Mouse (Mus musculus) regulatory T cell (primary cell): ENCODE data around the gene Sik3.

Source experiments
- in situ Hi-C: fragments of 300-600 bp; cut with MboI, MseI; formaldehyde crosslinking; loops from one replicate; pipeline ENCODE4 v1.15.1; 2025; ENCODE audit warnings: high pct_unique_total_duplicates

Sik3 gene

GRCm38 (mm10) chr9:46012091-46013008 is at the start of gene Sik3, which contains the start of gene Pafah1b2:
Gene Sik3 (plus strand): TSS chr9:46012820.
Gene Pafah1b2 (minus strand): TSS chr9:46012690.
- in situ Hi-C loops, result no loop called here

DNA sequence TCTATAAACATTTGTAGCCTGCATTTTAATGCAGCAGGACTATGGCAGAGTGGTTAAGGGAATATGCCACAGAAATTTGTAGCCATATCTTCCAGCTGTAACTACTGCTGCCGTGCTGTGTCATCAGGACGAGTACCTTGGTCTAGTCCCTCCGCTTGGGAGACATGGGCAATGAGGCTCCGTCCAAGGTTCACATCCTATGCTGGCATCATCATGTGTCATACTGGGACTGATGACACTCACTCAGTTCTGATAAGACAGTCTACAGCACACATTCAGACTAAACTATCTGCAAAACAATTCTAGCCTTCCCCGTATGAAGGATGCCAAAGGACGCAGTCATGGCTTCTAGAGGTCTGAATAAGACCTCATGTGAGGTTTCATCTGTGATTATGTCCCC is 49.0 kb upstream of the Sik3 start:
- in situ Hi-C loops, result no loop called here

DNA sequence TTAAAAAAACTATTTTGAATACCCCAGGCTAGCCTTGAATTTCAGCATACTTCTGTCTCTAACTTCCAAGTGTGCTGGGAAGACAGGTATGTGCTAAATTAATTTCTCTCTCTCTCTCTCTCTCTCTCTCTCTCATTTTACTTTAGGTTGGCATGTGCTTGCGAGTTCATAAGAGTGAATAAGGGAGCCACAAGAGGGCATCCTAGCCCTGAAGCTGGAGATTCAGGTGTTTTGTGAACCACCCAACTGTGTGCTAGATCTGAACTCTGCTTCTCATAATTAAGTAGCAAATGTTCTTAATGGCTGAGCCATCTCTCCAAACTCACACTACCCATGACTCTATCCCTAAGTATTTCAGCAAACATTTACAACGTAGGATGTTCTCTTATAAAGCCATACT is 35.7 kb upstream of the Sik3 start:
- in situ Hi-C loops, result no loop called here

DNA sequence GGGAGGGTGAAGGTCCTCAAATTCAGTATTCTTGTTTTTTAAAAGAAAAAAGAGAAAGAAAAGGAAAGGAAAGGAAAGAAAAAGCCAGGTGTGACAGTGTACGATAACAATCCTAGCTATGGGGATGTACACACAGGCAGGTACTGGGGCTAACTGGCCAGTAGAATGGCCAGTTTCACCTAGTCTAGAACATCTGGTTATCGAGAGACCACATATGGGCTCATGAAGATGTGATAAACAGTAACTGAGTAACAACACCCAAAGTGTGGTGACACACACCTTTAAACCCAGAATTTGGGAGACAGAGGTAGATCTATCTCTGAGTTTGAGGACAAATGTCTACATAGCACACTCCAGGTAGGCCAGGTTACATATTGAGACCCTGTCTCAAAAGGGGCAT is 32.8 kb upstream of the Sik3 start:
- in situ Hi-C loops, result no loop called here

DNA sequence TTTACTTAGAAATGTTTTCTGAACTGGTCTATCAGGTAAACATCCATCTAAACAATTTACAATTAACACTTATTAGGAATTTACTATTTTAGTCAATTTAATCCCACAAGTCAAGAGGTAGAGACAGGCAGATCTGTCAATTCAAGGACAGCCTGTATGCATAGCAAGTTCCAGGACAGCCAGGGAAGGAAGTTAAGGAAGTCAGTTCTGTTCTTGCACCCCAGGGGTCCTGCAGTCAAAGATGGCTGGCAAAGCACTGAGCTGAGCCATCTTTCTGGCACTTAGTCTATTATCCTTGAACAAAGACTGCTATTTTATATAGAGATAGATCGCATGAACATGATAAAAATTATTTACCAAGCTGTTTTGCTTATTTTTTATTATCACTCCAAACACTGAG is 32.0 kb upstream of the Sik3 start:
- in situ Hi-C loops, result no loop called here

- in situ Hi-C loops, result no loop called here
Measured at GRCm38 (mm10) chr9:45981331-45981730, 31.3 kb upstream of the Sik3 start.

DNA sequence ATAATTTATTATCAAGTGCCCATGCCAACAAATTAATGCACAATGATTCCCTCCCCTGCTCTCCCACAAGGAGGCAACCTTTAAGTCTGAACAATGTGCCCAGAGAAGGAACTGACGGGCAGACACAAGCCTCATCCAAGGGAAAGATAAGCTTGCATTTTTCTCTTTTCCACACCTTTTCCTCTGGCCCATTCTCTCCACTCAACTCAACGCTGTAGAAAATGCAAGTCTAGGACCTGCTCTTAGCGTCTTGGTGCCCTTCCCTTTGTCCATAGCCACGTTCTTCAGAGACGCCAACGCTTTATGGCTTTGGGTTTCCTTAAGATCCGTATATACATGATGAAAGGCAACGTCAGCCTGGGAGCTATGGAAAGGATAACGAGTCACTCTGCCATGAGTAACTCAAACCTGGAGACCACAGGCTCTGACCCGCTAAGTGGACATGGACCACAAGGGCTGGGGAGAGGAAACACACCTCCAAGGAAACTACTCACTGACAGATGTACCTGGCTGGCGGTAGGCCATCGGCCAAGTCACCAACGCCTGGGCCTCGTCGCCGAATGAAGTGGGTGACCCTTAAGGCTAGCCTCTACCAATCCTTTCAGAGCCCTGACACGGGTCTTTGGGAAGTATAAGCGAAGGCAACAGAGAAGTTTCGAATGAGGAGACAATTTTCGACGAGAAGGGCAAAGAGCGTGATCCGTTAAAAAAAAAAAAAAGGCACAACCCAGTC is 28.8 kb upstream of the Sik3 start:
- in situ Hi-C loops, result no loop called here

DNA sequence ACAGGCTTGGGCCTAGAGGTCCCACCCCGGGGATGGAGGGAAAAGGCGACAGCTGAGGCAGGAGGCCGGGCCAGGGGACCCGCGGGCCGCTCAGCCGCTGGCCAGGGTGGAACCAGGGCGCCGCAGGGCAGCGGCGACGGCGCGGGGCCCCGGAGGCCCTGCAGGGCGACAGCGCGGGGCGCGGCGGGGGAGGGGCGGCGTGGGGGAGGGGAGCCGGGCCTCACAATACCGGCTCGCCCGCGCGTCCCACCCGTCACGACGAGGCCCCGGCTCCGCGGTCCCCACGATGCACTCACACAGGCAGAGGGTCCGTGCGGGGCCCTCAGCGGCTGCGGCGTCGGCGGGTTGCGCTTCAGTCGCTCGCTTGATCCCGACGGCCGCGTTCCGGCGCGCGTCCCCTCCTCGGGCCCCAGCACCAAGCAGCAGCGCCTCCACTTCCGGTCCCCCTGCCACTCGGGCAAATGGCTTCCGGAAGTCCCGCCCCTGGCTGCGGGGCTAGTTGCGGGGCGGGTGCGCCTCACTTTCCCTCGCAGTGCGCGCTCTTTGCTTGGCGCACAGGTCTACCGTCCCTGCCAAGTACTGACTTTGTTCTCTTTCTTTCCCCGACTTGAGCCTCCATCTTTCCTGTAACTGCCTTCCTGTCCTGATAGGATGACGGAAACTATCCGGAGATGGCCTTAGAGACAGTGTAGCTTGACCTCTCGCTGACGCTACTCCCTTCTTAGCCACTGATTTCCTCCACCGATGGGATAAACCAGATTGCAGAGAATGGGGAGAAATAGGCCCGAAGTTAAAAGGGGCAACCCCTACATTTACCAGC is 28.0 kb upstream of the Sik3 start:
- in situ Hi-C loops, result no loop called here

DNA sequence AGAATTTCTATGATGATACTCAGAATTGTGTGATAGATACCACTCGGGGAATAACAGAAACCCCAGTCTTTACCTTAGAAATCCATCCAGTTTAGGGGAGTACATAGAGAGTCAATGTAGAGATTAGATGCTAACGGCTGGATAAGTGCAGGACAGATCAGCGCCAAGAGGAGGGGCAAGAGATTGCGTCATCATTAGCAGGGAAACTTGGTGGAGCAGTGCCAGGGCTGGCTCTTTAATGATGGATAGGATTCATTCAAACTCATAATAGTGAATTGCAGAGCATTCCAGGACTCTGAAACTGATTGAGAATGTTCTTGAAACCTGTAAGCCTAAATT is 27.4 kb upstream of the Sik3 start:
- in situ Hi-C loops, result no loop called here

DNA sequence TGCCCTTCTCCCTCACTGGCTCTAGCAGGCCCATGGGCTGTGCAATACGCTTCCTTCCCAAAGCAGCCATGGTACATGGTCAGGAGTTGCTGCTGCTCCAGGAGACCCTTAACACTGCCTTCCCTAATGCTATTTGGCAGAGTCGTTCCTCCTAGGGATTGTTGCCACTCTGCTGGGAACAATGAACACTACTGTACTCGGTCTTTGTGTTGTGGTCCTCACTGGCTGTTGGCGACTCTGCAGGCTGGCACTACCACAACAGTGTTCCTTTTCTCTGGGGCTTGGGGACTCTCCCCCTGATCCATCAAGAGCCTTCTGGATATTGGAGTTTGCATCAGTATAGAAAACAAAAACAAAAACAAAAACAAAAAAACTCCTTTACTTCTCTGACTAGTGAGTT is 13.6 kb upstream of the Sik3 start:
- in situ Hi-C loops, result loop anchor here (5.0 kb wide), 1 partner anchor 198 kb away; no protein-coding TSS in a partner anchor

DNA sequence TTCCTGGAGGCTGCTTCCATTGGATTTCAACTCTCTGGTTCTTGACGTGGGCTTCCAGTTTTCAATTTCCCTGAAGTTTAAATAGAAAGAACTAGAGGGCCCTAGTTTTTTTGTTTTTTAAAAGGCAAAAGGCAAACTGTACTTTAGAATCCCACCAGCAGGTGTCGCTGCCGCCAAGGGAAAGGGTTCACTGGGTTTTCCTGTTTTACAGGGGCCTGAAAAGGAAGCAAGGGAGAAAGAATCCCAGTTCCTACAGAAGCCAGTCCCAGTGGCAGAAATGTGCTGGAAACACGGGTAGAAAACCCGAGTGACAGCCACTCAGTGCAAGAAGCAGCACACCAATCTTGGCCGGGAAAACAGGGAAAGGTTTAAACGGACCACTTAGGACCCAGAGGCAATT is 8.9 kb upstream of the Sik3 start:
- in situ Hi-C loops, result no loop called here

DNA sequence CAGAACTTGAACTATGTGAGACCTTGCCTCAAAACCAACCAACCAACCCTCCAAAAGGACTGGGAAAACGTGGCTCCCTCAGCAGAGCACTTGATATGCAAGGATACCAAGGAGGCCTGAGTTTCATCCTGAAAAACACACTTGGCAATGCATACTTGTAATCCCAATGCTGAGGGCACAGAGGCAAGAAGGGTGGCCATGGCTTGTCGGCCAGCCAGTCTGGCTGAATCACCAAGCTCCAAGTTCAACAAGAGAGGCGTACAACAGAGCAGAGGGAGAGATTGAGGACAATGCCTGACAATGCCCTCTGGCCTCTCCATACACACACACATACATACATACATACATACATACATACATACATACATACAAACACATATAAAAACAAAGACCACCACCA is 8.1 kb upstream of the Sik3 start:
- in situ Hi-C loops, result no loop called here

GRCm38 (mm10) chr9:46006224-46006623 is 6.4 kb upstream of the Sik3 start:
- in situ Hi-C loops, result no loop called here

DNA sequence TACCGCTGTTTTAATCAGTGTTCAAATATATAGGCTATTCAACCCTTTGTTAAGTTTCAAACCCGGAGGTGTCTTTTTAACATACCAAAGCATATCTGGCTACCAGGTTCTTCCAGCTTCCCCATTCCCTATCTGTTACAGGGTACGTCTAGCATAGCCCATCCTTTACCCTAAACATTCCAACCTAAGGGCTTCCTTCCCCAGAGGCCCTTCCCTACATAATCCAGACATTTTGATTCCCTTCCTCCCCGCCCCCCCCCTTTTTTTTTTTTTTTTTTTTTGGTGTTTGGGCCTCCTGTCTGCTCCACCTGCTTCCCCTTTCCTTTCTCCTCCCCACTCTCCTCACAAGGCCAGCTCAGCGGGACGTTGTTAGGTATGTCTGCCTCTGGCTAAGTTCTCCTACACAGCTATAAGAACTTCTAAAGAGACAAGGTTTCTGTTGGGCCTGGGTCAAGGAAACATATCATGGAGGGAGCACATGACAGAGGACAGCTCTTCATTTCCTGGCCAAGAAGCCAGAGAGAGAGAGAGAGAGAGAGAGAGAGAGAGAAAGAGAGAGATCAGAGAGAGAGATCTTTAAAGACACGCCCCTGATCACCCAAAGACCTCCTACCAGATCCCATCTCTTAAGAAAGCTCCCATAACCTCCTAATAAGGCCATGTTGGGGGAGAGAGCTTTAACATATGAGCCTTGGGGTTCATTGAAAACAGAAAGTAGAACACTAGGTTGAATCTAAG is 3.5 kb upstream of the Sik3 start:
- in situ Hi-C loops, result no loop called here

GRCm38 (mm10) chr9:46009669-46009983 is 3.0 kb upstream of the Sik3 start:
- in situ Hi-C loops, result no loop called here

- in situ Hi-C loops, result no loop called here
Measured at GRCm38 (mm10) chr9:46011094-46011970, 1.3 kb upstream of the Sik3 start.

DNA sequence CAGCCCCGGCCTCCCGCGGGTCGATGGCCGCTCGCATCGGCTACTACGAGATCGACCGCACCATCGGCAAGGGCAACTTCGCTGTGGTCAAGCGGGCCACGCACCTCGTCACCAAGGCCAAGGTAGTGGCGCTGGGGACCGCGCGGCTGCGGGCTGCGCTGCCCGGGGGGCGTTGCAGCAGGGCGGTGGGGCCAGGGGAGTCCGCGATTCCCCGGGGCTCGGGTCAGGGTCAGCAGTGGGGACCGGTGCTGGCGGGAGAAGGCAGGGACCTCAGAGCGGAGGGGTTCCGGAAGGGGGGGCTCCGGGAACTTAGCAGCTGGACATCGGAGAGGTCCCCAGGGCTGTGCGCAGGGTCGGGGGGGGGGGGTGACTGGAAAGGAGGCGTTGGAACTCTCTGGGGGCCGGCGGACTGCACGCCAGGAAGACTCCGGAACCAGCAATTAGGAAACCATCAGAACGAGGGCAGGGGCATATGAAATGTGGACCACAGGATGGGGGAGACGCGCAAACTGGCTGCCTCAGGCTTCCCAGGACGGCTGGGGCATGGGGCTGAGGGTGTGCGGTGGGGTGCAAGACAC is 478 bp downstream of the Sik3 start:
- in situ Hi-C loops, result no loop called here

DNA sequence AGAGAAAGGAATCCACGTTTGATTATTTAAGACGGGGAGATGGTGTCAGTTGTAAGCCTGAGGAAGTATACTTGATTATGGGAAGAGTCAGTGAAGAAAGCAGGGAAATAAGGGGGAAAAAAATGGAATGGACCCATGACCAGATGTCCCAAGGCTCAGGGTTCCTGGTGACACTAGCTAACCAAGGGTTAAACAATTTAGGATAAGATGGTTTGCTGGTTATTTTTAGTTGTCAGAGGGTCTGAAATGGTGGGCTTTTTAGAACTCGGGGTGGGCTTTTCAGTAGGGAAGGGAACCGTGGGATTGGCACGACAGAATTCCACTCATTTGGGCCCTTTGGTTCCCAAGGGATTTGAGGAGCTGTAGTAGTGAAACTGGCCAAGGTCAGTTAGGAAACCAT is 996 bp downstream of the Sik3 start:
- in situ Hi-C loops, result no loop called here

DNA sequence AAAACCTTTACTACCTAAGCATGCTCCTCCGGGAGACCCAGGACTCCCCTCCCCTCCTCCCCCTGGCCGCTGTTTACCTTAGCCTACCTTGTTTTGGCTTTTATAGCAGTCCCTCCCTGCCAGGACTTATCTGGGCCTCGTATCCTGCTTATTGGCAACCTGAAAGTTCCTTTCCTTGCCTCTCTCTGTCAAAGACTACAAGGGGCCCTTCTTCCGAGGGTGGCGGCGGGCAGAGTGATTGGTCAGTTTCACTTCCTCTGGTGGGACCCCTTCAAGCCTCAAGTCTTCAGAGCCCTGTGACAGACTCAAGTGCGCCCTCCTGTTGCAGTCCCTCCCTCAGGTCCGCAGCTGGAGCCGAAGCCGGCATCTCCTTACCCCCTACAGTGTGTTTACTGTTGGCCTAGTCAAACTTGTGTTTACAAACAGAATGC is 1.6 kb downstream of the Sik3 start:
- in situ Hi-C loops, result no loop called here

GRCm38 (mm10) chr9:46015081-46015551 is 2.5 kb downstream of the Sik3 start:
- in situ Hi-C loops, result no loop called here
